Mouse (Mus musculus) c-Kit-positive CD71-positive TER-119-positive erythroid progenitor cells, embryonic 14.5 days (primary cell): ENCODE results near the gene Ywhah.

ENCODE experiments used
- DNase-seq: peaks from one replicate; pipeline ENCODE4 v3.0.0-alpha.2; 2013; ENCODE audit warnings: low spot score

Gene Ywhah

GRCm38 (mm10) chr5:33052849-33053582 lies 34.4 kb downstream of the Ywhah start:
- no peak for DNase-seq

- DNase-seq = no peak
Measured at GRCm38 (mm10) chr5:33056126-33056765, 37.6 kb downstream of the Ywhah start.

GRCm38 (mm10) chr5:33070071-33070470 lies 51.5 kb downstream of the Ywhah start:
- no peak for DNase-seq

- no peak for DNase-seq
Measured at GRCm38 (mm10) chr5:33076490-33077191, 58.0 kb downstream of the Ywhah start.
